Mouse (Mus musculus): ENCODE measurements around the gene Fcho1. TPM values are rescaled to one million over a fixed set of nuclear protein-coding genes. Genes with fewer than 3 reads are reported as not detected.

Fcho1 gene
- polyA plus RNA-seq (2012; ENCODE audit: low replicate concordance) = 265 and 572 TPM in 2 replicates

GRCm38 (mm10) chr8:71725122-71725924 lies at the start of gene Fcho1:
Gene Fcho1, minus strand, starts transcription at chr8:71725716.

GRCm38 (mm10) chr8:71701414-71702086 lies 24.0 kb downstream of the Fcho1 start, which contains the start of gene B3gnt3:
Gene B3gnt3, minus strand, starts transcription at chr8:71701789.

DNA sequence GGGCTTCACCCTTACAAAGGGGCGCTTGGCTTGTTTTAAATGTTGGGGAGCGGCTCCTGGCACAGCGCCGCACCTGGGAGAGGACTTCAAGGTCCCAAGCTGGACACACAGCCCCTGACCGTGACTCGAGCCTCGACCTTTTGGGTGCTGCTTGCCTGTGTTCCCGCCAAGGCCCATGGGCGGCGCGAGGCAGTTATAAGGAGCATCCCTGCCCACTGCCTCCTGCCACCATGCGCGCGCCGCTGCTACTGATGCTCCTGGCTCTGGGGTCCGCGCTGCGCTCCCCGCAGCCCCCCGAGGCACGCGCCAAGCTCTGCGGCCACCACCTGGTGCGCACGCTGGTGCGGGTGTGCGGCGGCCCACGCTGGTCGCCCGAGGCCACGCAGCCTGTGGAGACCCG lies 36.5 kb downstream of the Fcho1 start, which contains the start of gene Insl3:
TSS of gene Insl3 (plus strand) at position 187 of the 400 bp plus-strand sequence.

GRCm38 (mm10) chr8:71676020-71676741 lies 49.3 kb downstream of the Fcho1 start, which contains the start of gene Jak3:
Gene Jak3, plus strand, starts transcription at chr8:71676296.

GRCm38 (mm10) chr8:71671549-71671965 lies 54.0 kb downstream of the Fcho1 start, which contains the start of gene Unc13a:
Gene Unc13a, minus strand, starts transcription at chr8:71671757.

Other genes with a start within 250 kb of the Fcho1 start
- gene Ano8, start 239.8 kb downstream of the Fcho1 start, polyA plus RNA-seq (2012; ENCODE audit: low replicate concordance) = 8.3 and 23.9 TPM in 2 replicates
- gene Gtpbp3, start 237.6 kb downstream of the Fcho1 start, polyA plus RNA-seq (2012; ENCODE audit: low replicate concordance) = 21.2 and 52.5 TPM in 2 replicates
- 7.0 and 42.5 TPM in 2 replicates for gene Plvap, start 214.0 kb downstream of the Fcho1 start, polyA plus RNA-seq (2012; ENCODE audit: low replicate concordance)
- 0.10 TPM in 1 of 2 replicates, not detected in the other for gene Ccdc194, start 200.0 kb downstream of the Fcho1 start, polyA plus RNA-seq (2012; ENCODE audit: low replicate concordance)
- gene Bst2, start 188.3 kb downstream of the Fcho1 start, polyA plus RNA-seq (2012; ENCODE audit: low replicate concordance) = 136 and 509 TPM in 2 replicates
- gene Mvb12a, start 182.8 kb downstream of the Fcho1 start, polyA plus RNA-seq (2012; ENCODE audit: low replicate concordance) = 126 and 231 TPM in 2 replicates
- gene Tmem221, start 166.8 kb downstream of the Fcho1 start, polyA plus RNA-seq (2012; ENCODE audit: low replicate concordance) = 0.84 and 2.7 TPM in 2 replicates
- 0.04 TPM in 1 of 2 replicates, not detected in the other for gene Nxnl1, start 159.1 kb downstream of the Fcho1 start, polyA plus RNA-seq (2012; ENCODE audit: low replicate concordance)
- 14.2 and 19.8 TPM in 2 replicates for gene Slc27a1, start 156.8 kb downstream of the Fcho1 start, polyA plus RNA-seq (2012; ENCODE audit: low replicate concordance)
- gene Pgls, start 133.5 kb downstream of the Fcho1 start, polyA plus RNA-seq (2012; ENCODE audit: low replicate concordance) = 279 and 289 TPM in 2 replicates
- 109 and 215 TPM in 2 replicates for gene Fam129c, start 128.1 kb downstream of the Fcho1 start, polyA plus RNA-seq (2012; ENCODE audit: low replicate concordance)
- gene Colgalt1, start 114.7 kb downstream of the Fcho1 start, polyA plus RNA-seq (2012; ENCODE audit: low replicate concordance) = 60.9 and 103 TPM in 2 replicates
- 0.42 and 0.58 TPM in 2 replicates for gene Unc13a, start 54.0 kb downstream of the Fcho1 start, polyA plus RNA-seq (2012; ENCODE audit: low replicate concordance)
- gene Jak3, start 49.4 kb downstream of the Fcho1 start, polyA plus RNA-seq (2012; ENCODE audit: low replicate concordance) = 114 and 286 TPM in 2 replicates
- gene Insl3, start 36.5 kb downstream of the Fcho1 start, polyA plus RNA-seq (2012; ENCODE audit: low replicate concordance) = 77.9 and 105 TPM in 2 replicates
- gene B3gnt3, start 23.9 kb downstream of the Fcho1 start, polyA plus RNA-seq (2012; ENCODE audit: low replicate concordance) = 0.63 and 2.8 TPM in 2 replicates
- 0.77 and 2.1 TPM in 2 replicates for gene Zfp709, start 156.3 kb upstream of the Fcho1 start, polyA plus RNA-seq (2012; ENCODE audit: low replicate concordance)
- 0.92 and 1.9 TPM in 2 replicates for gene Zfp882, start 182.9 kb upstream of the Fcho1 start, polyA plus RNA-seq (2012; ENCODE audit: low replicate concordance)
- 0.99 and 4.0 TPM in 2 replicates for gene Zfp617, start 182.9 kb upstream of the Fcho1 start, polyA plus RNA-seq (2012; ENCODE audit: low replicate concordance)
- 0.74 and 5.6 TPM in 2 replicates for gene Zfp961, start 225.3 kb upstream of the Fcho1 start, polyA plus RNA-seq (2012; ENCODE audit: low replicate concordance)